9 mouse cellular contexts compared by ENCODE assay signal in the genomic region with DNA sequence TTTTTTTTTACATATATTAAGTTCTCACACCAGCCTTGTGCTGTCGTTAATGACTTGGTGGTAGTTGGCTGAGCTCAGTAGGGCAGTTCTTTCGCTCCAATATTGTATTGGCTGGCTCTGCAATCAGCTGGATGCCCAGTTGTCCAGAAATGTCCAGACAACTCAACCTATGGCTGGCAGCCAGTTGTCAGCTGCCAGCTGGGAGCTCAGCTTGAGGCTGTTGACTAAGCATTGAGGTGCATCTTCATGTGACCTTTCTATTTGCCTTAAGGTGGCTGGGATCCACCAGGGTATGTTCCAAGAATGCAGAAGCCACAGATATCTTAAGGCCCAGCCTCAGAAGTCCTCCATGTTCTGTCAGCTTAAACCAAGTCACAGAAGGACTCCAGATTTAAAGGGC. TPM values are rescaled to one million over a fixed set of nuclear protein-coding genes. Genes with fewer than 3 reads are reported as not detected.
DNase-seq lines count a peak whose midpoint lies in the region; ATAC-seq lines count a peak whose summit lies in the region.
"Had no signal": no experiment of that assay in that cellular context is flagged by ENCODE, and none has a peak within 500 bp of the region (broad histone marks: within the 10 kb centered on the region; RNA-seq: fewer than 3 reads in every experiment).

No protein-coding gene starts in this region.

- DNase-seq in cerebellum, postnatal 4 days (ENCODE audit: low spot score in 2 of 2) = no peak
- DNase-seq in ovary, postnatal 36 days (ENCODE audit: low spot score) = peak; percentile 8
- DNase-seq in ovary, postnatal 14 days (ENCODE audit: low spot score) = no peak
- DNase-seq in gastrocnemius, postnatal 14 days = peak; percentile 62
- DNase-seq in urinary bladder, postnatal 14 days (ENCODE audit: low spot score) = no peak
- no peak for DNase-seq in thymus, postnatal 10 days (ENCODE audit: low spot score in 2 of 2)
- DNase-seq: lung, postnatal 4 days had no signal

- intact Hi-C loops in gastrocnemius, postnatal 14 days (cut with DNase I; ENCODE audit: low total_unique reads) = no loop called here

- ATAC-seq in cerebellum, adult (ENCODE audit: insufficient number of reproducible peaks, low FRiP score, low TSS enrichment) = peak; percentile 45; the same call in 1 of the 2 replicates
- no peak for ATAC-seq in frontal cortex, adult (ENCODE audit: low TSS enrichment)

RNA-seq across cellular contexts. Expression of gene Tnrc6b, which starts 54.3 kb away (rescaled TPM):
- 10 to 100 TPM; 40.6 to 45.7 TPM for total RNA-seq in gastrocnemius, postnatal 14 days (2021)

Comparison
In these comparisons a context has a peak if more than half of its experiments do, and no peak if none do; other contexts are left out.
1. DNase-seq: peak in ovary, postnatal 36 days (single experiment) and gastrocnemius, postnatal 14 days (single experiment); none in cerebellum, postnatal 4 days (0 of 2), ovary, postnatal 14 days (single experiment), urinary bladder, postnatal 14 days (single experiment) and thymus, postnatal 10 days (0 of 2).